Mouse (Mus musculus): ENCODE results near the gene Gm14399. TPM values are rescaled to one million over a fixed set of nuclear protein-coding genes. Genes with fewer than 3 reads are reported as not detected.
"Not testable (repeated sequence)": the region's sequence is repeated elsewhere in the genome, so short reads cannot be mapped to it uniquely, and the experiment has no call there.

Gm14399 gene
- 10 to 100 TPM; 11.9 to 13.2 TPM for total RNA-seq (2021)
- long read RNA-seq, experiment 1, partial matches to known transcripts: 0 of 3 reads
- long read RNA-seq, experiment 1, other reads (novel, unspliced or antisense): 3 of 3 reads
- long read RNA-seq, experiment 2, partial matches to known transcripts: 0 of 6 reads
- long read RNA-seq, experiment 2, other reads (novel, unspliced or antisense): 4 of 6 reads

GRCm38 (mm10) chr2:175141993-175142295, at the start of gene Gm14399:
TSS of gene Gm14399 (minus strand) at chr2:175142012.
- not testable (repeated sequence) for DNase-seq (ENCODE audit: low spot score in 2 of 2)

DNA sequence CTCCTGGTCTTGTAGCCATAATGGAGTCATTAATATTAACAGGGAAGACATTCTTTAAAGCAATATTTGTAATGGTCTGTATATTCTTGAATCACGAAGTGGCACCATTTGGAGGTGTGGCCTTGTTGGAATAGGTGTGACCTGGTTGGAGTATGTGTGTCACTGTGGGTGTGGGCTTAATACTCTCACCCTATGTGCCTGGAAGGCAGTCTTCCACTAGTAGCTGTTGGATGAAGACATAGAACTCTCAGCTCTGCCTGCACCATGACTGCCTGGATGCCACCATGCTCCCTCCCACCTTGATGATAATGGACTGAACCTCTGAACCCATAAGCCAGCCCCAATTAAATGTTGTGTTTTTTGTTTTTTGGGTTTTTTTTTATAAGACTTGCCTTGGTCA, 37.2 kb upstream of the Gm14399 start:
- DNase-seq (ENCODE audit: low spot score in 2 of 2): not testable (repeated sequence)

GRCm38 (mm10) chr2:175176312-175176711, 34.5 kb upstream of the Gm14399 start:
- no peak for DNase-seq (ENCODE audit: low spot score in 2 of 2)

DNA sequence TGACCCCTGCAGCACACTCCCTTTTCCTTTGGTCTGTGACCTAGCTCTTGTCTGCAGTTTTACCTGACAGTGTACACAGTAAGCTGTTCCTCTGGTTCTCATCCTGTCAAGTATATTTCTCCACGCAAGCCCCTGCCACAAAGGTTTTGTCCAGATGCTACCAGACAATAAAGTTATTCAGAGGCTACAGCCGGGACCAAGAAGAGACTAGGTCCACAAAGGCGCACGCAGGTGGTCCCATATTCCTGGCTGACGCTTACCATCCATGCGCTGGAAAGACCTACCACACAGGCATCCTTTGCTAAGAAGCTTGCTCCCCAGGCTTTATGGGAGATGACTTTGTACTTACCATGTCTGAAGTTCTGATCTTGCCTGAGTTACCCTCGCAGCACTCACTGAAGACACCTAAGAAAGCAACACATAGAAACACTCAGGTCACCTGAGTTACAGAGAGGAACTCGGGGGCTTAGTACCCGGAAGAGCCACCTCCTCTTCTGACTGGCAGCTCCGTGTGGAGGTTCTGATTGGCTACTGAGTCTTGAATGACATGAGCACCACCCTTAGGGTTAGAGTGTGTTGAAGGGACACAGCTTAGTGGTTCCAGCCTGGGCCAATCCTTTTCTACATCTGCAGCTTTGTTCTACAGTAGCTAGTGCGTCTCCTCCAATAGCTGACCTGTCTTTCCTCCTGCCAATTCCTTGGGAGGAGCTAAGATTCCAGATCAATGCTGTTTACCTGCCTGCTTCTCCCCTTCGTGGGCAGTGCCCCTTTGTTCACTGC, 33.8 kb upstream of the Gm14399 start, which contains the start of gene Gm14443:
TSS of gene Gm14443 (minus strand) at position 471 of the 780 bp plus-strand sequence.
- DNase-seq (ENCODE audit: low spot score in 2 of 2): not testable (repeated sequence)

DNA sequence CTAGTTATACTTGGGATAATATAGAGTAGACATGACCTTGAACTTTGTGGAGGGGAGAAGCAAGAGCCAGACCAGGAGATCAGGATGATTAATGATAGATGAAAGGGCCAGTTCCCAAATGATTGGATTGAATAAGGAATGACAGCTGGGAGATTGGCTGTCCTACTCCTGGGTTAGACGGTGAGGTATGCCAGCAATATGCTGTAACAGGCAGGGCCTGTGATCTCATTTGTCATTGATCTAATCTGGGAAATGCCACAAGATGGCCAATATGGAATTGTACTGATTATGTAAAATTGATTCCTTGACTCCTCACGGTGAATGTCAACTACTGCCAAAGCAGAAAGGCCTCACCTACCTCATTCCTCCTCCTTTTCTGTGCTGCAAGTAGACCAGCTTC, 32.2 kb upstream of the Gm14399 start:
- not testable (repeated sequence) for DNase-seq (ENCODE audit: low spot score in 2 of 2)

DNA sequence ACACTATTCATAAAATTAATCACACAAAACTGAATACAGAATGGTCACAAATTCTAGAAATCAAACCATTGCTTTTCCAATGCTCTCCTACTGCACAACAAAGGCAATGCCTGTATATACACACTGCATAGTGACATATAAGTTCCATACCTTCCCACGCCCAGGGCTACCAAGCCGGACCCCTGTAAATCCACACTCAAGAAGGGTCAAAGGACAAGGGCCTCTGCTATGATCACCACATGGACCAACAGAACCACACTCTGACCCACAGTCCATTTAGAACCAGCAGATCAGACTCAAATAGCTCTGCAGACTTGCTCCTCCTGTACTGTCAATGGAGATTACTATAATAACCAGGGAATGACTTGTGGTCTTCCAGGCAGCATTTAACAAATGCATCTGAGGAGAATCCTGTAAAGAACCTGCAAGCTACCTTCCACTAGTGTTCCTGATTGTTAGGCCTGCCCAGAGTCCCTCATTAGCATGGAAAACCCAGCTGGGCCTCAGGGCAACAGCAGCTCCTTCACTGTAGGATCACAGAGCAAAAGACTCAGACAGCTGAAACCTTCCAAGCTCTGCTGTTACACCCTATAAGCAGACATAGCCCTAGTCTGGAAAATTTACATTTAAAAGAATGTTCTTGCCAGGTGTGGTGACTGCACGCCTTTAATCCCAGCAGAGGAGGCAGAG, 31.2 kb upstream of the Gm14399 start:
- not testable (repeated sequence) for DNase-seq (ENCODE audit: low spot score in 2 of 2)

DNA sequence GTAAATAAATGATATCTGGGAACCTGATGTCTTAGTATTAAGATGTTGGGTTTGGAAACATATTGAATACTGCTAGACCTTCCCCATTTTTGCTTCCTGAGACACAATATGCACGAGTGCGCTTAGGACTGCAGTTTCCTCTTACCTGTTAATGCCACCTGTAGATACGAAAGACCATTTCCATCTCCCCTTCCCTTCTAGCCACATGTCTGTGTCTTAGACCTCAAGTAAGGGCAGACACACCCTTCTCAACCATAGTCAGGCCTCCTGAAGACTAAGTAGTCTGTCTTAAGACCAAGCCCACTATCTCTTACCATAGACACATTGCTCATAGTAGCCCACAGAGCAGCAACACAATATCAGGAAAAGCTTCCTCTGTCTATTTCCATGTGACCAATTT, 30.3 kb upstream of the Gm14399 start:
- no peak for DNase-seq (ENCODE audit: low spot score in 2 of 2)

- not testable (repeated sequence) for DNase-seq (ENCODE audit: low spot score in 2 of 2)
These were observed 25.1 kb upstream of the Gm14399 start for GRCm38 (mm10) chr2:175166870-175167269.

- not testable (repeated sequence) for DNase-seq (ENCODE audit: low spot score in 2 of 2)
These were observed 23.3 kb upstream of the Gm14399 start for GRCm38 (mm10) chr2:175165110-175165509.

GRCm38 (mm10) chr2:175161438-175161837, 19.6 kb upstream of the Gm14399 start:
- DNase-seq (ENCODE audit: low spot score in 2 of 2): not testable (repeated sequence)

- DNase-seq (ENCODE audit: low spot score in 2 of 2): no peak
These were observed 16.8 kb upstream of the Gm14399 start for GRCm38 (mm10) chr2:175158642-175159041.

- DNase-seq (ENCODE audit: low spot score in 2 of 2): no peak
These were observed 14.9 kb upstream of the Gm14399 start for GRCm38 (mm10) chr2:175156696-175157095.

GRCm38 (mm10) chr2:175141118-175141992, 457 bp downstream of the Gm14399 start:
- not testable (repeated sequence) for DNase-seq (ENCODE audit: low spot score in 2 of 2)

DNA sequence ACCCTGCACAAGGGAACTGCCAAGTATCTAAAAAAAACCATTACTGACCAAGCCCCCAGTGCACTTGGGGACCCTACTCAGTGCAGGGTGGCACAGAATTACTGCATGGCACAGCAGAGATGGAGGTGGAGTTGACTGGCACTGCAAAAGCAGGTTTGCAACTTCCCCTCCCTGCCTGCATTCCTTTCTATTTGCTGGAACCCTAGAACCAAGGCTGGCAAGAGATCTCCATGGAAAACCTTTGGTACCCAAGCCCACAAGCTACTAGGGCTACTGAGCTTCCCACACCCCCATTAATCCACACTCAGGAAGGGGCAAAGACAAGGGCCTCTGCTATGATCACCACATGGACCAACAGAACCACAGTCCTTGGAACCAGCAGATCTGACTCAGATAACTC, 1.2 kb downstream of the Gm14399 start:
- not testable (repeated sequence) for DNase-seq (ENCODE audit: low spot score in 2 of 2)

Other genes with a start within 250 kb of the Gm14399 start
- 1 to 10 TPM in 1 of 2 experiments, under 1 TPM in 1; 0.81 to 1.6 TPM for gene Gm14444, start 131.8 kb downstream of the Gm14399 start, total RNA-seq (2021)
- 1 to 10 TPM; 1.4 to 2.2 TPM for gene Gm14393, start 74.2 kb downstream of the Gm14399 start, total RNA-seq (2021)
- 1 to 10 TPM; 2.1 TPM for gene Gm14443, start 33.9 kb upstream of the Gm14399 start, total RNA-seq (2021)
- gene Gm14391, start 64.9 kb upstream of the Gm14399 start, total RNA-seq (2021): 10 to 100 TPM; 70.0 to 73.4 TPM
- 1 to 10 TPM in 1 of 2 experiments, under 1 TPM in 1; 0.11 to 3.1 TPM for gene Gm14440, start 133.1 kb upstream of the Gm14399 start, total RNA-seq (2021)
- gene Gm4631, start 196.2 kb upstream of the Gm14399 start, total RNA-seq (2021): 10 to 100 TPM; 40.1 to 42.1 TPM
- 1 to 10 TPM; 3.6 to 8.6 TPM for gene Zfp968, start 230.4 kb upstream of the Gm14399 start, total RNA-seq (2021)

Measured in adrenal gland, postnatal 4 days (tissue).